Mouse (Mus musculus): Measurements from ENCODE around the gene A930009A15Rik.

- no peak for TF ChIP-seq CTCF (IDR thresholded peaks at IDR 0.05; ENCODE audit: insufficient read depth, low read depth, low read length)
- TF ChIP-seq POLR2A (IDR thresholded peaks at IDR 0.05; ENCODE audit: insufficient read depth, low read depth, low read length) = no peak
Measured at GRCm38 (mm10) chr10:115570577-115570976, 791 bp downstream of the A930009A15Rik start.

All from olfactory bulb, adult 2 months (tissue).